Comparison of ENCODE assay signal across 23 mouse cellular contexts in the genomic region with DNA sequence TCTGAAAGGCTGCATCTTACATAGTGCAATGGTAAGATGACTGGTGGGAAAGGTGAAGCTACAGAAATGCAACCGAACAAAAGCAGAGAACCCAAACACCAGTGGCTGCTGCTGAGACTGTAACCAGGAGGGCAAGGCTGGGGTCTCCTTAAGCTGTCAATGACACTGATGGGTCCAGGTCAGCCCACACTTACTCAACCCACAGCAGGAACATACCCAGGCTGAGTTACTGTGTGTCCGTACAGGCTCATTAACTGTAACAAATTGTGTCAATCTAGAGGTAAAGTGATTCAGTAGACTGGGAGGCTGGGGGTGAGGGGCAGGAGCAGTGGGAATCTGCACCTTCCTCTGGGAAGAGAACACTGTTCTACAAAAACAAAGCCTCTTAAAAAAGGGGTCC.
"Had no signal": no experiment of that assay in that cellular context is flagged by ENCODE, and none has a peak within 500 bp of the region (broad histone marks: within the 10 kb centered on the region; RNA-seq: fewer than 3 reads in every experiment).

No protein-coding gene starts in this region.

- H3K27ac ChIP-seq: heart, adult 2 months; heart, embryonic 13.5 days; heart, embryonic 15.5 days; hindbrain, embryonic 13.5 days; hindbrain, embryonic 15.5 days; hindbrain, postnatal 0 days; limb, embryonic 13.5 days; limb, embryonic 15.5 days; liver, embryonic 12.5 days; liver, embryonic 14.5 days had no signal

- ATAC-seq: forebrain, postnatal 0 days; hindbrain, postnatal 0 days; intestine, embryonic 16.5 days; liver, embryonic 12.5 days had no signal

- H3K36me3 ChIP-seq: heart, embryonic 13.5 days; heart, embryonic 15.5 days; hindbrain, embryonic 13.5 days; hindbrain, embryonic 15.5 days; limb, embryonic 13.5 days; limb, embryonic 15.5 days; liver, embryonic 12.5 days had no signal

- H3K4me3 ChIP-seq: heart, adult 2 months; heart, embryonic 13.5 days; heart, embryonic 15.5 days; hindbrain, embryonic 13.5 days; hindbrain, embryonic 15.5 days; limb, embryonic 13.5 days; limb, embryonic 15.5 days; liver, embryonic 12.5 days had no signal

- DNase-seq: forebrain, postnatal 0 days; gastrocnemius, postnatal 14 days; gastrocnemius, postnatal 36 days; heart, adult 11 months; heart, adult 2 months; heart, postnatal 14 days; heart, postnatal 36 days; kidney, adult 11 months; kidney, adult 9 months; layer of hippocampus, adult 9-11 months; layer of hippocampus, postnatal 36 days; left cerebral cortex, postnatal 4 days had no signal

- H3K4me2 ChIP-seq: heart, embryonic 11.5 days; heart, embryonic 13.5 days; heart, embryonic 15.5 days; hindbrain, embryonic 13.5 days; hindbrain, embryonic 15.5 days; limb, embryonic 13.5 days; limb, embryonic 15.5 days; liver, embryonic 12.5 days had no signal

- H3K9me3 ChIP-seq: heart, embryonic 13.5 days; heart, embryonic 15.5 days; hindbrain, embryonic 13.5 days; hindbrain, embryonic 15.5 days; limb, embryonic 13.5 days; limb, embryonic 15.5 days; liver, embryonic 12.5 days had no signal

- H3K4me1 ChIP-seq: heart, embryonic 15.5 days had no signal

- H3K9ac ChIP-seq: forebrain, postnatal 0 days; heart, embryonic 13.5 days; heart, embryonic 15.5 days; hindbrain, embryonic 13.5 days; hindbrain, embryonic 15.5 days; limb, embryonic 13.5 days; limb, embryonic 15.5 days; liver, embryonic 12.5 days; liver, embryonic 14.5 days had no signal

- H3K27me3 ChIP-seq: heart, embryonic 13.5 days; heart, embryonic 15.5 days; hindbrain, embryonic 13.5 days; hindbrain, embryonic 15.5 days; limb, embryonic 13.5 days; limb, embryonic 15.5 days; liver, embryonic 12.5 days had no signal
